Mouse (Mus musculus) neural tube, postnatal 0 days (tissue): ENCODE results near the gene Spata31d1c. TPM values are rescaled to one million over a fixed set of nuclear protein-coding genes. Genes with fewer than 3 reads are reported as not detected.

Experiments
- polyA plus RNA-seq: library from polyadenylated mRNA; unstranded; fragments of >200 nt; fragmentation: Nextera tagmentation; extraction: Ambion mirVana; gene quantifications from 2 replicates; pipeline ENCODE4 v1.2.1, GENCODE M21; 2015

Spata31d1c gene
- polyA plus RNA-seq, result not detected in 2 replicates

DNA sequence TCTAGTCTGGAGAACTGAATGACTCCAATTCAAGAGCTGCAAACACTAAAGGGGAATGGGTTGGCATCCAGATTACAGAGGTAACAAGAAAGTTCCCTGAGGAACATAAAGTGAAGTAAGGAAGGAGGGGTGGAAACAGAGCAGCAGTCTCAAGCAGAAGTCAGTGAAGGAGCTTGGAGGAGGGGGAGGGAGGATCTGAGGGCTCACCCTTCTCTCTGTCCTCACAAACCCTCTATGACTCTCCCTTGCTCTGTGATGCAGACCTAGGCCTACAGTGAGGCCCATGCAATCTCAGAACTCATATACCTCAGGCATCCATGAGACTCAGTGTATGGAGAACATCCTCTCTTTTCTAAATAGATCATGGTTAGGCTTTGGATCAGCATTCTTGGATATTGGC is at the start of gene Spata31d1c:
Gene Spata31d1c (plus strand): TSS at position 301 of the 400 bp plus-strand sequence.

DNA sequence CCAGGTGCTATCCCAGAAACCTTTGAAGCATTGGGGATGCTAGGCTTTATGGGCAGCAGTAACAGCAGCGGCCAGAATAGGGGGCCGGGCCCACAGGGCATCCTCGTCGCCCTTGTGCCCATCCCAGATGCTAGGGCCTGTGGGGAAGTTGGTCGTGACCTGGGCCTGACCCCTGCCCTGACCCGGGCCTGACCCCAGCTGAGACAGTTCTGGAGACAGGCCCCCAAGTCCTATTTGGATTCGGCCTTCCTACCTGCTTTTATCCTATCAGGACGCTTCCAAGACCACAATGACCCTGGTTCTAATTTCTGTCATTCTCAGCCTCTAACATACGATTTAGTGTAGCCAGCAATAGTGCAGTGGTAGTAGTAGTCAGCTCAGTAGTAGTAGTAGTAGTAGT is 19.8 kb downstream of the Spata31d1c start, which contains the start of gene Prss47:
Gene Prss47 (minus strand): TSS at position 101 of the 400 bp plus-strand sequence.

Other genes with a start within 250 kb of the Spata31d1c start
- 1.2 and 1.6 TPM in 2 replicates for gene Cntnap3, start 129.1 kb upstream of the Spata31d1c start, polyA plus RNA-seq
- not detected in 2 replicates for gene Spata31, start 115.7 kb upstream of the Spata31d1c start, polyA plus RNA-seq
- not detected in 2 replicates for gene Prss47, start 19.7 kb downstream of the Spata31d1c start, polyA plus RNA-seq
- gene Mfsd14b, start 79.9 kb downstream of the Spata31d1c start, polyA plus RNA-seq, result 23.8 and 25.3 TPM in 2 replicates
- gene Olfr465-ps1, start 105.0 kb downstream of the Spata31d1c start, polyA plus RNA-seq, result not detected in 2 replicates
- gene Olfr466, start 117.2 kb downstream of the Spata31d1c start, polyA plus RNA-seq, result not detected in 2 replicates
- 0.26 TPM in 1 of 2 replicates, not detected in the other for gene Nlrp4f, start 172.9 kb downstream of the Spata31d1c start, polyA plus RNA-seq
- 0.96 and 1.1 TPM in 2 replicates for gene Gm10775, start 226.5 kb downstream of the Spata31d1c start, polyA plus RNA-seq
- 8.4 and 9.9 TPM in 2 replicates for gene Zfp369, start 245.8 kb downstream of the Spata31d1c start, polyA plus RNA-seq